Mouse (Mus musculus): ENCODE measurements around the gene Iqsec1. TPM values are rescaled to one million over a fixed set of nuclear protein-coding genes. Genes with fewer than 3 reads are reported as not detected.

Iqsec1 gene
- polyA plus RNA-seq, 1 experiment: 191 TPM

DNA sequence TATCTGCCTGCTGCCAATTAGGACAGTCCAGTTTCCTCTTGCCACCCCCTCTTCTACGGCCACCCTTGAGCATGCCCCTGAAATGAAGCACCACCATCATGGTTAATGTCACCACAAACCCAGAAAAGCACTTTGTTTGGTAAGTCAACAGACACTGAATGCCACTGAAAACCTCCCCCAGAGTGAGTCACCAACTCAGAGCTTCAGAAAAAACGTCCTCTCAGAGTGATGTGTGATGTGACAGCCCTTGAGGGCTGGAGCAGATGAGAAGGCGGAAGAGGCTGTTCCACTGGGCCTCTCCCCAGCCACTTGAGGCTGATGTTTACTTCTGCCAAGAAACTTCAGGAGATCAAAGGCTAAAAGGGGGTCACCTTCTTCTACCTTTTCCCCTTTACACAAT lies 4.4 kb downstream of the Iqsec1 start:
- no peak for DNase-seq
- TF ChIP-seq POLR2A (IDR thresholded peaks at IDR 0.05; ENCODE audit: borderline replicate concordance, extremely low read depth, low read depth, low read length): no peak
- no peak for TF ChIP-seq CTCF (IDR thresholded peaks at IDR 0.05; ENCODE audit: insufficient read depth, low read length)
- Histone ChIP-seq H3K4me1 (ENCODE audit: control insufficient read depth, insufficient read depth, low read length) (peaks cover 18% of the 10 kb centered on the region), H3K4me3 (replicated peaks; ENCODE audit: extremely low read depth, low read depth, low read length) (no peak overlapping the region)
- WGBS: 40% methylated on average over 3 of the region's 3 CpGs

DNA sequence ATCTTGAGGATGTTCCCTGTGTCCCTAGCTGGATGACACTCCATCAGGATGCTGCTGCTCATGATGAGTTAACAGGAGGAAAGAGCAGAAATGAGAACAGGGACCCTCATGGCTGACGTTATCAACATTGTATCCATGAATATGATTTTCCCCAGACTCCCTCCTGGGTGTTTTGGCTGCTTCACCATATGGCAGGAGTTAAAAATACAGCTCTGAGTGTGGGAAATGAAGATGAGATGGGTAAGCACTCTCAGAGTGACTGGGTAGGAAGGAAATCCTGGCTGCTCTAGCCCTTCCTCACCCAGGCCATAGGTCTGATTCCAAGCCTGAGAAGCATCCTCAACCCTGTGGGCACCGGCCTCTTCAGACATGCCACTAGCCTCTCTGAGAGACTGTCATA lies 14.2 kb downstream of the Iqsec1 start:
- H3K4me1 ChIP-seq (ENCODE audit: control insufficient read depth, insufficient read depth, low read length): no peaks in the 10 kb centered on the region; the same call in 1 of the 2 replicates
- no peak overlapping the region for H3K4me3 ChIP-seq (replicated peaks; ENCODE audit: extremely low read depth, low read depth, low read length)

DNA sequence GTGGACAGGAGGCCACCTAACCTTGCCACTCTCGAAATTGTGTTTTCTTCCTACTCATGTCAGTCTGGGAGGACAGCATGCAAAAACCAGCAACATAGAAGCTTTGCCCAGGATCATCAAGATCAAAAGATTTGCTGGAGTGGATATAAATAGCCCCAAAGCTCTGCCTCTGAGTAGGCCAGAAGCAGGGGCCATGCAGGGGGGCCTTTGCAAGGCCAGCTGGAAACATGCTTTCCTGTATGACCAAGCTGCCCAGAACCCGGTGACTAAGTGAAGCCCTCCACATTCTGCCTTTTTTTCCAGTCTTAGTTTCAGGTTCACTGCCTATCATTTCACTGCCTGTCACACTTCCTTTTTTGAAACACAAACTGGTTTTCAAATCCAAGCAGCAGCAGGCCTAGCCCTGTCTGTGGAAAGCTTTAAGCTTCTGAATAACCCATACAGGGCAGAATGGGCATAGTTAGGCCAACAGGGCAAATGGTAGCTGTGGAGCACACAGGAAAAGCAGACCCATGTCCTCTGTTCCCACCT lies 19.1 kb downstream of the Iqsec1 start:
- TF ChIP-seq CTCF (IDR thresholded peaks at IDR 0.05; ENCODE audit: insufficient read depth, low read length): no peak
- no peak for TF ChIP-seq POLR2A (IDR thresholded peaks at IDR 0.05; ENCODE audit: borderline replicate concordance, extremely low read depth, low read depth, low read length)
- no peak overlapping the region for H3K4me3 ChIP-seq (replicated peaks; ENCODE audit: extremely low read depth, low read depth, low read length)
- no peak for DNase-seq
- H3K4me1 ChIP-seq (ENCODE audit: control insufficient read depth, insufficient read depth, low read length): no peaks in the 10 kb centered on the region; the same call in 1 of the 2 replicates
- 45% methylated on average over 2 of the region's 2 CpGs for WGBS

More for the DNA sequence above, 14.2 kb downstream of the Iqsec1 start:
- TF ChIP-seq POLR2A (IDR thresholded peaks at IDR 0.05; ENCODE audit: borderline replicate concordance, extremely low read depth, low read depth, low read length) (no peak), CTCF (IDR thresholded peaks at IDR 0.05; ENCODE audit: insufficient read depth, low read length) (no peak)
- 68% methylated on average over 2 of the region's 2 CpGs for whole genome bisulfite sequencing
- no peak for DNase-seq

DNA sequence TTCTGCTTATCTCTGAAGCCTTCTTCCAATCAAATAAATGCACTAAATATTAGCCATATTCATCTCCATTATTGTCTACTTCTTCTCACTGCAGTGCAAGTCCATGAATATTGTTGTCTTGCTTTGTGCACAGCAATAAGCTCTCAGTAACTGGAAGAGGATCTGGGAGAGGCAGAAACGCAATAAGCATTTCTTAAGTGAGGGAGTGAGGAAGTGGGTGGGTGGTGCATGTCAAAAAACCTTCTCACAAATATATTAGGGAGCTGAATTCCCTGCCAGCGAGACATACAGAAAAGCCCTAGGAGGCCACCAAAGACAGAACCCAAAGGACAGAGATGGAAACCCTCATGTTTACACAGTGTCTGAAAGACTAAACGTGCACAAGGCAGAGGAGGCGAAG lies 35.1 kb downstream of the Iqsec1 start:
- 71% methylated on average over 4 of the region's 4 CpGs for WGBS

DNA sequence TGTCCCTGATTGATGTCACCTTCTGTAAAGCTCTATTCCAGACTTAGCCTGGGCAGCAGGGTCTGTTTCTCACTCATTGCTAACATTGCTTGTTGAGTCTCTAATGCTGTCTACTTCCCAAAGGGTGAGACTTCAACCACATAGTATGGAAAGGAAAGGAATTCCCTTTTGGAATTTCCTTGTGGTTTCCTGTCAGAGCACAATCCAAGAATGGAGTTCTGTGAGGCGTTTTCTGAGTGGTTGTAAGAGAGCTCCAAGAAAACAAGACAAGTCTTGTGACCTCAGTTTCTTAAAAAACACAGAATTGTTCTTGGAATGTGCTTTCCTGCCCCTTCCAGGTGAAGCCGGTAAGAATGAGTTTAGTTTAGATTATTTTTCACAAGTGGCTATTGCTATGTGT lies 37.5 kb downstream of the Iqsec1 start:
- 13% methylated on average over 2 of the region's 2 CpGs for WGBS
- TF ChIP-seq CTCF (IDR thresholded peaks at IDR 0.05; ENCODE audit: insufficient read depth, low read length) (no peak), POLR2A (IDR thresholded peaks at IDR 0.05; ENCODE audit: borderline replicate concordance, extremely low read depth, low read depth, low read length) (no peak)
- H3K4me3 ChIP-seq (replicated peaks; ENCODE audit: extremely low read depth, low read depth, low read length): no peak overlapping the region

More for the DNA sequence above, 35.1 kb downstream of the Iqsec1 start:
- H3K4me3 ChIP-seq (replicated peaks; ENCODE audit: extremely low read depth, low read depth, low read length): no peak overlapping the region
- no peak for DNase-seq
- peaks cover 2% of the 10 kb centered on the region for H3K4me1 ChIP-seq (ENCODE audit: control insufficient read depth, insufficient read depth, low read length)
- no peak for TF ChIP-seq POLR2A (IDR thresholded peaks at IDR 0.05; ENCODE audit: borderline replicate concordance, extremely low read depth, low read depth, low read length)
- no peak for TF ChIP-seq CTCF (IDR thresholded peaks at IDR 0.05; ENCODE audit: insufficient read depth, low read length)

DNA sequence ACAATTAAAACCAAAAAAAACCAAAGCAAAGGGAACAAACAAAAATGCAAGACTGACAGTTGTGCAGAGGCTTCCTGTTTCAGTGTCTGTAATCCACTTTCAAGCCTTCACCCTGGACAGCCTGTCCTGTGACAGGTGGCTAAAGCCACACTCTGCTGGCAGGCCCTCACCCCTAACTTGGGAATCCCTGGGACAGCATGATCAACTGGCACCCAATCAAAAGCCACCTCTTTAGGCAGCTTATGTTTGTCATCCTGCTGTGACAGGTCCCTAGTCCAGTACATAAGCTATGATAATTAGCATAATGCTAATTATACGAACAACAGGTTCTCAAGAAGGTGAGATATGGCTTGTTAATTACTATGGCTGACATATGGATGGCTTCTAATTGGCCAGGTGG lies 40.4 kb downstream of the Iqsec1 start:
- peaks cover 2% of the 10 kb centered on the region for H3K4me1 ChIP-seq (ENCODE audit: control insufficient read depth, insufficient read depth, low read length)
- DNase-seq: no peak
- TF ChIP-seq POLR2A (IDR thresholded peaks at IDR 0.05; ENCODE audit: borderline replicate concordance, extremely low read depth, low read depth, low read length) (no peak), CTCF (IDR thresholded peaks at IDR 0.05; ENCODE audit: insufficient read depth, low read length) (no peak)
- no peak overlapping the region for H3K4me3 ChIP-seq (replicated peaks; ENCODE audit: extremely low read depth, low read depth, low read length)
- WGBS: 100% methylated on average over 1 of the region's 1 CpGs

More for the DNA sequence above, 37.5 kb downstream of the Iqsec1 start:
- no peak for DNase-seq
- H3K4me1 ChIP-seq (ENCODE audit: control insufficient read depth, insufficient read depth, low read length): peaks cover 2% of the 10 kb centered on the region

DNA sequence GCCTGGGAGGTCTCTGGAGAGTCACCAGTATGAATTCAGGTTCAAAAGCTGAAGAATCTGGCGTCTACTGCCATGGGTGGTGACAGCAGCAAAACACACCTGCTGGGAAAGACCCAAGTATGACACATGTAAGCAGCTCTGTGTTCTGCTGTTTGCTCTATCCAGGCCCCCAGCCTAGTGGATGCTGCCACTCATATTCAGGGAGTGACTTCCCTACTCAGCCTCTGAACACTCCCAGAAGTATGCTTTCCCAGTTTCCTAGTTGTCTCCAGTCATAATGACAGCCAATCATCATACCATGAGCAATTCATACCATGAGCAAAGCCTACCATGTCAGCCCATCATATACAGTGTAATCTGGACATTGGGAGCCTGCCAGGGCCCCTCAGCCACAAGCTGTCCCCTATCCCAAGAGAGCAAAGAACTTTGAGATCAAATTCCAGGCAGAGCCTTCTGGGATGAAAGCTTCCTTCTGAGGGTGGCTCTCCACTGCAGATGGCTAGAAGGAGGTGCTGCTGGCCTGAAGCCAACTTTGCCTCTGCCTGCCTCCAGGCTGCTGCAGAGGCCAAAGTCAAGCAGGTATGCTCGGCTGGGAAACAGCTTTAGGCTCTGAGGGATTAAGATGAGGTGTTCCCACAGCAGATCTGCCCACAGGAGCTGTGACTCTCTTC lies 42.8 kb downstream of the Iqsec1 start:
- TF ChIP-seq POLR2A (IDR thresholded peaks at IDR 0.05; ENCODE audit: borderline replicate concordance, extremely low read depth, low read depth, low read length) (no peak), CTCF (IDR thresholded peaks at IDR 0.05; ENCODE audit: insufficient read depth, low read length) (no peak)
- DNase-seq: peak; percentile 19
- H3K4me1 ChIP-seq (ENCODE audit: control insufficient read depth, insufficient read depth, low read length): peaks cover 3% of the 10 kb centered on the region; the same call in 1 of the 2 replicates
- H3K4me3 ChIP-seq (replicated peaks; ENCODE audit: extremely low read depth, low read depth, low read length): no peak overlapping the region
- WGBS: 47% methylated on average over 2 of the region's 2 CpGs

DNA sequence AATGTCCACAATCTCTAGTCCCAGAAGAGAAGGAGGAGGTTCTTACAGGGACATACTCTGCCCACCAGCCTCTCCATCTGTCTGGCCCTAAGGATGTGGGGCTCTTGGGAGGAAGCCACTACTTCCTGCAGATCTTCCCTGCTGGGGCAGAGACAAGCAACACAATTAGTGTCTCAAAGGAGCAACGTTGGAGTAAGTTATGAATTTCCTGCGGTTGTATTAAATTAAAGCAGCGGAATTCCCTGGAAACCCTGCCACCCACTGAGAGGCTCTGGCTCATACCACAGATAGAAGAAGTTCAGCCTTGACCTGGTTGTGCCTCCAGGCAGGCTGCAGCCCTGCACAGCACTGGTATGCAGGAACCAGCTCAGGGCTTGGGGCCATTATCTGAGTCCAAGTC lies 47.2 kb downstream of the Iqsec1 start:
- H3K4me1 ChIP-seq (ENCODE audit: control insufficient read depth, insufficient read depth, low read length): peaks cover 3% of the 10 kb centered on the region; the same call in 1 of the 2 replicates
- 25% methylated on average over 3 of the region's 3 CpGs for WGBS
- TF ChIP-seq CTCF (IDR thresholded peaks at IDR 0.05; ENCODE audit: insufficient read depth, low read length) (no peak), POLR2A (IDR thresholded peaks at IDR 0.05; ENCODE audit: borderline replicate concordance, extremely low read depth, low read depth, low read length) (no peak)
- DNase-seq: no peak
- H3K4me3 ChIP-seq (replicated peaks; ENCODE audit: extremely low read depth, low read depth, low read length): no peak overlapping the region

DNA sequence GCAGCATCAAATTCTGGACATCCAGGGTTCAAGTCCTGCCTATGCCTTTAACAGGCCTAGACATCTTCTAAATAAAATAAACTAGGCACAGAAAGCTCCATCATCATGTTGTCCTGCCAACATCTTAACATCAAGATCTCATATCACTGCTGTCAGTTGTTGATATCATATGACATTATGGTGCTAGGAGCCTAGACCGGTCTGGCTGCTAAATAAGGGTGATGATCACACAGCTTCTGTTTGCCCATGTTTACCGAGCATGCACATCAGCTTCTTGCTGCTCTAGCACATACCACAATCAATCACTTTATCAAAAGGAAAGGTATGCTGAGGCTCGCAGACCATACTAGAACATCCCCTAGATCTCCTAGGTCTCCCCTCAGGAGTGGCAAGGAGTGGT lies 54.8 kb downstream of the Iqsec1 start:
- WGBS: 94% methylated on average over 3 of the region's 3 CpGs
- Histone ChIP-seq H3K4me3 (replicated peaks; ENCODE audit: extremely low read depth, low read depth, low read length) (no peak overlapping the region), H3K4me1 (ENCODE audit: control insufficient read depth, insufficient read depth, low read length) (no peaks in the 10 kb centered on the region)
- TF ChIP-seq POLR2A (IDR thresholded peaks at IDR 0.05; ENCODE audit: borderline replicate concordance, extremely low read depth, low read depth, low read length) (no peak), CTCF (IDR thresholded peaks at IDR 0.05; ENCODE audit: insufficient read depth, low read length) (no peak)
- DNase-seq: no peak

DNA sequence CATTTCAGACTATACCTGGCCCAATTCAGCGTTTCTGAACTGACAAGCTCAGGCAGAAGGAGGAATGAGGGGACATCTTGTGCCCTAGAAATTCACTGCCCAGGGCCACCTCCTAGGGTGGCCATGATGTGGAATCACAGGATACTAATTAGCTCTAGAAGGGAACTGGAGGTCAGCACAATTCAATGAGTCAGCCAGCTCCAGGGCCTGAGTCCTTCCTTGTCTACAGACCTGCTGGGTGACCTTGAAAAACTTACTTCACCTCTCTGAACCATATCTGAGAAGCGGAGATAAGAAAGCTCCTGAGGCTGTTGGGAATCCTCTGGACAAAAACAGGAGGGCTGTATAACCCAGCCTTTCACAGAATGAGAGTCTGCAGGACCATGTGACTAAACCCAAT lies 59.7 kb downstream of the Iqsec1 start:
- no peak for DNase-seq
- no peaks in the 10 kb centered on the region for H3K4me1 ChIP-seq (ENCODE audit: control insufficient read depth, insufficient read depth, low read length)
- WGBS: 81% methylated on average over 2 of the region's 2 CpGs
- no peak overlapping the region for H3K4me3 ChIP-seq (replicated peaks; ENCODE audit: extremely low read depth, low read depth, low read length)
- TF ChIP-seq POLR2A (IDR thresholded peaks at IDR 0.05; ENCODE audit: borderline replicate concordance, extremely low read depth, low read depth, low read length): no peak
- no peak for TF ChIP-seq CTCF (IDR thresholded peaks at IDR 0.05; ENCODE audit: insufficient read depth, low read length)
